Mouse (Mus musculus) neural tube, embryonic 11.5 days (tissue): ENCODE data around the gene B3gat3. TPM values are rescaled to one million over a fixed set of nuclear protein-coding genes. Genes with fewer than 3 reads are reported as not detected.
"Not testable (repeated sequence)": the region's sequence is repeated elsewhere in the genome, so short reads cannot be mapped to it uniquely, and the experiment has no call there.

ENCODE experiments used
- ATAC-seq: fragments of 200-750 bp; cut with Nextera tagmentation; 2 replicates; pipeline ENCODE4 v1.8.0; 2017; ENCODE audit warnings: moderate number of reproducible peaks, mild to moderate bottlenecking, moderate TSS enrichment, moderate library complexity; ENCODE audit not compliant: insufficient read depth, low FRiP score, low TSS enrichment
- DNase-seq: peaks from one replicate; pipeline ENCODE4 v3.0.0-alpha.2; 2015; ENCODE audit warnings: low spot score
- H3K27ac ChIP-seq: fragments of 300-500 bp; sonication (generic); 2 replicates; pipeline ENCODE4 v1.5.1; 2014; ENCODE audit warnings: low read depth, mild to moderate bottlenecking, low read length
- H3K27me3 ChIP-seq: fragments of 300-500 bp; sonication (generic); 2 replicates; pipeline ENCODE4 v1.6.1; 2014; ENCODE audit warnings: mild to moderate bottlenecking, low read length, mixed read lengths; ENCODE audit not compliant: control insufficient read depth, insufficient read depth
- H3K36me3 ChIP-seq: fragments of 300-500 bp; sonication (generic); 2 replicates; pipeline ENCODE4 v1.6.1; 2014; ENCODE audit warnings: mild to moderate bottlenecking, low read length, moderate library complexity, mixed read lengths; ENCODE audit not compliant: control insufficient read depth, insufficient read depth
- H3K4me1 ChIP-seq: fragments of 300-500 bp; sonication (generic); 2 replicates; pipeline ENCODE4 v1.6.1; 2014; ENCODE audit warnings: low read length, mixed read lengths; ENCODE audit not compliant: control insufficient read depth, insufficient read depth
- H3K4me2 ChIP-seq: fragments of 300-500 bp; sonication (generic); 2 replicates; pipeline ENCODE4 v1.6.1; 2014; ENCODE audit warnings: low read depth, mild to moderate bottlenecking, moderate library complexity
- H3K4me3 ChIP-seq: fragments of 300-500 bp; sonication (generic); 2 replicates; pipeline ENCODE4 v1.5.1; 2014; ENCODE audit warnings: low read depth, low read length
- H3K9ac ChIP-seq: fragments of 300-500 bp; sonication (generic); 2 replicates; pipeline ENCODE4 v1.6.1; 2014; ENCODE audit warnings: mild to moderate bottlenecking, low read length
- H3K9me3 ChIP-seq: fragments of 300-500 bp; sonication (generic); 2 replicates; pipeline ENCODE4 v1.6.1; 2016; ENCODE audit warnings: low read length; ENCODE audit not compliant: control insufficient read depth
- WGBS: fragments of 180-500 bp; shearing (Covaris S2); extraction: QIAGEN DNeasy Blood & Tissue Kit; methylation state at CpG from one replicate; pipeline ENCODE4 v1.1.7; 2014; 5-methylcytosine and 5-hydroxymethylcytosine counted together
- polyA plus RNA-seq: library from polyadenylated mRNA; unstranded; fragments of >200 nt; fragmentation: Nextera tagmentation; extraction: Ambion mirVana; gene quantifications from 2 replicates; pipeline ENCODE4 v1.2.1, GENCODE M21; 2014

B3gat3 gene
- polyA plus RNA-seq, 1 experiment from 2014 or later: 59.0 TPM

- WGBS: 83% methylated on average over 3 of the region's 3 CpGs
- no peaks in the 10 kb centered on the region for H3K9me3 ChIP-seq
- H3K9ac ChIP-seq: no peak within 1 kb of the TSS
- no peaks in the 10 kb centered on the region for H3K36me3 ChIP-seq
- H3K27me3 ChIP-seq: no peaks in the 10 kb centered on the region
- ATAC-seq: no peak
- no peak within 1 kb of the TSS for H3K27ac ChIP-seq
- H3K4me2 ChIP-seq: no peak within 1 kb of the TSS
- no peak within 1 kb of the TSS for H3K4me3 ChIP-seq
- DNase-seq: no peak
- peaks cover 14% of the 10 kb centered on the region for H3K4me1 ChIP-seq
These were observed 36.6 kb upstream of the B3gat3 start, which contains the start of the genes Lbhd1 and Gm49403 for GRCm38 (mm10) chr19:8883616-8884015. Gene Lbhd1, plus strand, starts transcription at chr19:8883732. Gene Gm49403, plus strand, starts transcription at chr19:8883930.

- H3K4me2 ChIP-seq: no peak overlapping the region
- WGBS: 50% methylated on average over 1 of the region's 1 CpGs
- no peak for ATAC-seq
- peaks cover 8% of the 10 kb centered on the region for H3K4me1 ChIP-seq
- no peak overlapping the region; the same call in 1 of the 2 replicates for H3K9ac ChIP-seq
- H3K4me3 ChIP-seq: no peak overlapping the region
- no peaks in the 10 kb centered on the region for H3K9me3 ChIP-seq
- DNase-seq: no peak
- no peak overlapping the region for H3K27ac ChIP-seq
- H3K36me3 ChIP-seq: 0 out of 2 replicates have a peak, but pooled peaks cover 2% of the 10 kb centered on the region
- H3K27me3 ChIP-seq: no peaks in the 10 kb centered on the region
These were observed 33.1 kb upstream of the B3gat3 start for GRCm38 (mm10) chr19:8886916-8887584.

- Histone ChIP-seq H3K36me3 (0 out of 2 replicates have a peak, but pooled peaks cover 2% of the 10 kb centered on the region), H3K9ac (peak overlapping the region; percentile 84), H3K4me2 (peak overlapping the region; percentile 80), H3K9me3 (no peaks in the 10 kb centered on the region), H3K27ac (peak overlapping the region; percentile 58), H3K4me1 (peaks cover 8% of the 10 kb centered on the region), H3K4me3 (peak overlapping the region; percentile 68), H3K27me3 (no peaks in the 10 kb centered on the region)
- DNase-seq (no peak), ATAC-seq (no peak)
- WGBS: 13% methylated on average over 19 of the region's 19 CpGs
These were observed 32.4 kb upstream of the B3gat3 start for GRCm38 (mm10) chr19:8887585-8888463.

- under 1% methylated on average over 58 of the region's 58 CpGs for WGBS
- H3K4me1 ChIP-seq: peaks cover 8% of the 10 kb centered on the region
- no peaks in the 10 kb centered on the region for H3K27me3 ChIP-seq
- ATAC-seq (peak; percentile 95), DNase-seq (peak; percentile 95)
- peak within 1 kb of the TSS; percentile 87 for H3K27ac ChIP-seq
- H3K4me2 ChIP-seq: peak within 1 kb of the TSS; percentile 80
- H3K9me3 ChIP-seq: no peaks in the 10 kb centered on the region
- 0 out of 2 replicates have a peak, but pooled peaks cover 2% of the 10 kb centered on the region for H3K36me3 ChIP-seq
- peak within 1 kb of the TSS; percentile 84 for H3K9ac ChIP-seq
- H3K4me3 ChIP-seq: peak within 1 kb of the TSS; percentile 68
These were observed 31.4 kb upstream of the B3gat3 start, which contains the start of the genes 1810009A15Rik and Gm49416 for GRCm38 (mm10) chr19:8888511-8889385. Gene 1810009A15Rik, plus strand, starts transcription at chr19:8888853. Gene Gm49416, plus strand, starts transcription at chr19:8888926.

- H3K27ac ChIP-seq: peak within 1 kb of the TSS; percentile 36; the same call in 1 of the 2 replicates
- peak; percentile 89 for DNase-seq
- no peaks in the 10 kb centered on the region for H3K27me3 ChIP-seq
- H3K9ac ChIP-seq: peak within 1 kb of the TSS; percentile 66
- WGBS: 3% methylated on average over 54 of the region's 54 CpGs
- peak within 1 kb of the TSS; percentile 60 for H3K4me2 ChIP-seq
- ATAC-seq: peak; percentile 63
- peaks cover 9% of the 10 kb centered on the region for H3K4me1 ChIP-seq
- H3K4me3 ChIP-seq: peak within 1 kb of the TSS; percentile 49
- H3K9me3 ChIP-seq: no peaks in the 10 kb centered on the region
- H3K36me3 ChIP-seq: peaks cover 8% of the 10 kb centered on the region
These were observed 27.1 kb upstream of the B3gat3 start, which contains the start of gene Ints5 for GRCm38 (mm10) chr19:8892829-8893766. Gene Ints5, plus strand, starts transcription at chr19:8893005.

- Histone ChIP-seq H3K36me3 (peaks cover 7% of the 10 kb centered on the region), H3K27ac (no peak overlapping the region), H3K27me3 (no peaks in the 10 kb centered on the region), H3K9me3 (no peaks in the 10 kb centered on the region), H3K4me1 (peaks cover 18% of the 10 kb centered on the region), H3K4me2 (no peak overlapping the region), H3K9ac (no peak overlapping the region), H3K4me3 (no peak overlapping the region)
- ATAC-seq (no peak), DNase-seq (no peak)
- WGBS: 92% methylated on average over 9 of the region's 9 CpGs
These were observed 24.7 kb upstream of the B3gat3 start for GRCm38 (mm10) chr19:8895397-8895960.

- not testable (repeated sequence) for H3K27ac ChIP-seq, ATAC-seq, H3K36me3 ChIP-seq, H3K9ac ChIP-seq, H3K9me3 ChIP-seq, DNase-seq, H3K27me3 ChIP-seq, H3K4me3 ChIP-seq, H3K4me2 ChIP-seq
- 90% methylated on average over 5 of the region's 5 CpGs for WGBS
- H3K4me1 ChIP-seq: peaks cover 18% of the 10 kb centered on the region
These were observed 23.9 kb upstream of the B3gat3 start for GRCm38 (mm10) chr19:8896231-8896630.
